Mouse (Mus musculus) spleen, adult 2 months (tissue): ENCODE results near the gene Rassf4. TPM values are rescaled to one million over a fixed set of nuclear protein-coding genes. Genes with fewer than 3 reads are reported as not detected.

Source experiments
- DNase-seq, 2 experiments: peaks; one replicate each; pipeline versions ENCODE4 v3.0.0 to v3.0.0-alpha.2; 2012 to 2021; ENCODE audit warnings: low spot score in 2 of 2, low read depth in 1 of 2
- H3K27ac ChIP-seq: fragments of 200-500 bp; 2 replicates; pipeline ENCODE4 v1.5.1; 2012; ENCODE audit warnings: low read length, inconsistent platforms; ENCODE audit not compliant: insufficient read depth
- H3K27me3 ChIP-seq: fragments of 200-500 bp; 2 replicates; pipeline ENCODE4 v1.6.1; 2012; ENCODE audit warnings: mild to moderate bottlenecking, moderate library complexity, low read length, inconsistent platforms; ENCODE audit not compliant: control insufficient read depth, insufficient read depth
- H3K36me3 ChIP-seq: fragments of 200-500 bp; 2 replicates; pipeline ENCODE4 v1.6.1; 2012; ENCODE audit warnings: mild to moderate bottlenecking, low read length, inconsistent platforms; ENCODE audit not compliant: control insufficient read depth, insufficient read depth
- H3K4me1 ChIP-seq: fragments of 200-500 bp; 2 replicates; pipeline ENCODE4 v1.6.1; 2011; ENCODE audit warnings: inconsistent platforms; ENCODE audit not compliant: control insufficient read depth, insufficient read depth, insufficient read length
- H3K4me3 ChIP-seq: fragments of 200-500 bp; 2 replicates; pipeline ENCODE4 v1.5.1; 2011; ENCODE audit warnings: mild to moderate bottlenecking, inconsistent platforms; ENCODE audit not compliant: insufficient read depth, insufficient read length; ENCODE audit errors: extremely low read depth
- CTCF ChIP-seq: fragments of 200-500 bp; IDR thresholded peaks from 2 replicates; pipeline ENCODE4 v1.5.1; 2011; ENCODE audit warnings: mild to moderate bottlenecking, inconsistent platforms; ENCODE audit not compliant: insufficient read depth, insufficient read length, insufficient replicate concordance; ENCODE audit errors: extremely low read depth
- POLR2A ChIP-seq: fragments of 200-500 bp; IDR thresholded peaks from 2 replicates; pipeline ENCODE4 v1.6.1; 2011; ENCODE audit warnings: low read depth, low read length, inconsistent platforms
- WGBS: fragments of 180-500 bp; shearing (Covaris S2); methylation state at CpG from one replicate; pipeline ENCODE4 v1.1.7; 2018; 5-methylcytosine and 5-hydroxymethylcytosine counted together
- polyA plus RNA-seq: library from polyadenylated mRNA; depleted of rRNA; stranded (reverse); fragments of >200 nt; gene quantifications from 2 replicates; pipeline ENCODE4 v1.2.3, GENCODE M21; 2012

Gene Rassf4
- polyA plus RNA-seq, 1 experiment, result 23.5 TPM

DNA sequence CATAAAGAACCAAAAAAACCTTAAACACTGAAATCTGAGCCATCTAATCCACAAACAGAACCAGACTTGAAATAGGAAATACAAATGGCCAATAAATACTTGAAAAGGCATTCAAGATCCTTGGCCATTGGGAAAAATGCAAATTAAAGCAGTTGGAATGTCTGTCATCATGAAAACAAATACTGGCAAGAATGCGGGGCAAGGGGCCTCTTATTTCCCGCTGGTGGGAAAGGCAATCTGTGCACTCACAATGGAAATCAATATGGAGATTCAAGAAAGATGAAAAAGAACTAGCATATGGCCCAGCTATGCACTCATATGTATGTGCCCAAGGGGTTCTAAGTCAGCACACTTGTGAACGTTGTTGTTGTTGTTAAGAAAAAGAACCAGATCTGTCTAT, 6.9 kb downstream of the Rassf4 start:
- TF ChIP-seq POLR2A, result no peak
- no peak for TF ChIP-seq CTCF
- WGBS, result 89% methylated on average over 3 of the region's 3 CpGs
- DNase-seq, result no peak

DNA sequence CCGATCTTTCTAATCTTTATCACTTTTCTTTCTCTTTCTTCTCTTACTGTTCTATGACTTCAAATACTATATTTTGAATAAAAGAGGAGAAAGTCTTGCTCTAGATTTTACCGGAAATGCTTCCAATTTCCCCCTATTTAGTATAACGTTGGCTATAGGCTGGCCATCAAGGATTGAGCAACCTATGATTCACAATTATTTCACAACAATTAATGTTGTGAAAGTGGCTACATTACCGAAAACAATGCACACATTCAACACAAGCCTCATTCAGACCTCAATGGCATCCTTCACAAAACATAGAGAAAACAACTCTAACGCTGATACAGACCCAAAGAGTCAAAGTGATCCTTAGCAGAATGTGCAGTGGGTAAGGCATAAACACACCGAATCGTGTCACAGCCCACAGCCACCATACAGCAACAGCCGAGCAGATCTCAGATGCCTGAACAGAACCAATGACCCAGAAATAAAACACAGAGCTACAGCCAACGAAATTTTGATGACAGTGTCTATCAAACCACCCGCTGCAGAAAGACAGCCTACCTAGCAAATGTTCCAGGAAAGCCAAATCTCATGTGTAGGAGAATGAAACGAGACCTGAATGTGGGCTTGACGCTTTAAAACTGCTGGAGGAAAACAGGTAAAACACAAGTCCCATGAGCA, 7.5 kb downstream of the Rassf4 start:
- TF ChIP-seq POLR2A (no peak), CTCF (no peak)
- DNase-seq, result no peak
- Histone ChIP-seq H3K27me3 (no peaks in the 10 kb centered on the region), H3K36me3 (0 out of 2 replicates have a peak, but pooled peaks cover 1% of the 10 kb centered on the region), H3K27ac (no peak overlapping the region), H3K4me1 (peaks cover 14% of the 10 kb centered on the region), H3K4me3 (no peak overlapping the region)
- WGBS, result 88% methylated on average over 12 of the region's 12 CpGs

More for the DNA sequence above, 6.9 kb downstream of the Rassf4 start:
- H3K36me3 ChIP-seq, result no peaks in the 10 kb centered on the region
- no peak overlapping the region for H3K27ac ChIP-seq
- H3K4me3 ChIP-seq, result no peak overlapping the region
- no peaks in the 10 kb centered on the region for H3K27me3 ChIP-seq
- H3K4me1 ChIP-seq, result peaks cover 18% of the 10 kb centered on the region

DNA sequence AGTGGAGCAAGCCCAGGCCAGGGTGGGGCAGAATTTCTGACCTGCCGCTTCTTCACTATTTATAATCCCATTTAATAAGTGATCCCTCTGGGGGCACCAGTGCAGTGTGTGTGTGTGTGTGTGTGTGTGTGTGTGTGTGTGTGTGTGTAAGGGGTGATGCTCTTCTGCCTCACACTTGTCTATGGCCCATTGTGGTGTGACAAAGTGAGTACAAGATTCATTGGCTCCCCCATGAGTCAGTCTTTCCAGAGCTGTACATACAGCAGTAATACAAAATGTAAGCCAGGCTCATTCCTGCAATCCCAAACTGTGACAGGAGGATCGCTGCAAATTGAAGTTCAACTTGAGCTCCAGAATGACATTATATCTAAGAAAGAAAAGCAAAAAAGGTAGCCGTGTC, 8.9 kb downstream of the Rassf4 start:
- 95% methylated on average over 3 of the region's 3 CpGs for WGBS
- H3K27me3 ChIP-seq, result no peaks in the 10 kb centered on the region
- H3K36me3 ChIP-seq, result 0 out of 2 replicates have a peak, but pooled peaks cover 1% of the 10 kb centered on the region
- no peak overlapping the region for H3K27ac ChIP-seq
- no peak for TF ChIP-seq CTCF
- no peak for TF ChIP-seq POLR2A
- H3K4me1 ChIP-seq, result peaks cover 5% of the 10 kb centered on the region; the same call in 1 of the 2 replicates
- DNase-seq, result no peak
- H3K4me3 ChIP-seq, result no peak overlapping the region

DNA sequence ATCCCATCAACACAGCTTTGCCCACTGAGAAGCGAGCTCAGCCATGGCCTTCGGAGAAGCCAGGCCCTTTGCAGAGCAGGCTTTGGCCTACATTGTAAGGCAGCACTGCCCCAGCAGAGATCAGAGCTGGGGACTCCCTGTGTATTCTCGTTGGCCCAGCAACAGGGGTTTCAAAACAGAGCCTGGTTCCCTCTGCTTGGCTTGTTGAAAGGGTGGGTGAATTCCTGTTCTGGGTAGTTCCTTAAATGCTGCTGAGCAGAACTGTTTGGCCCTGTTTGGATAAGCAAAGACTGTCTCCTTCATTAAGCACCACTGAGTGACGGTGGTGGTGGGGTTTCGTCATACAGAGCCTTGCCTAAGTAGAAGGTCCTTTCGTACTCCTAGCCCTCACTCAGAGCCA, 9.7 kb downstream of the Rassf4 start:
- TF ChIP-seq CTCF (no peak), POLR2A (no peak)
- Histone ChIP-seq H3K4me3 (no peak overlapping the region), H3K4me1 (peaks cover 5% of the 10 kb centered on the region; the same call in 1 of the 2 replicates), H3K27ac (peak overlapping the region; percentile 46; the same call in 1 of the 2 replicates), H3K27me3 (no peaks in the 10 kb centered on the region), H3K36me3 (0 out of 2 replicates have a peak, but pooled peaks cover 5% of the 10 kb centered on the region)
- DNase-seq, result no peak
- WGBS, result 67% methylated on average over 6 of the region's 6 CpGs

DNA sequence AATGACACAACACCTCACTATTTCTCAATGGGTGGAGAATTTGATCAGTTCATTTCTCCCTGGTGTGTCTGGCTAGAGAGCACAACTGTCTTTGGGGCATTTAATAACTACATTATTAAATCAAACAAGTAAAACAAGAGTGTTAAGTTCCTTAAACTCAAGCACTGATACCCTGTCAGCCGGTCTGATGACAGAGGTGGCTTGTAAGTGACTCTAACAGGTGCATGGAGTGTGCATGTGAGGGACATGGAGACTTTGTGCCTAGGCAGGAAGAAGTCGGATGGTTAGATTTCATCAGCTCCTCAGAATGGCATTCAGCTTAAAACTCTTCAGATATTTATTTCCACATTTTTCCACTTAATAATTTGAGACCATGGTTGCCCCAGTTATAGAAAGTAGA, 10.4 kb downstream of the Rassf4 start:
- TF ChIP-seq CTCF (no peak), POLR2A (no peak)
- 0 out of 2 replicates have a peak, but pooled peaks cover 5% of the 10 kb centered on the region for H3K36me3 ChIP-seq
- no peak overlapping the region for H3K4me3 ChIP-seq
- no peak for DNase-seq
- 0 out of 2 replicates have a peak, but pooled peaks cover 5% of the 10 kb centered on the region for H3K4me1 ChIP-seq
- H3K27me3 ChIP-seq, result no peaks in the 10 kb centered on the region
- H3K27ac ChIP-seq, result no peak overlapping the region
- WGBS, result 84% methylated on average over 2 of the region's 2 CpGs

DNA sequence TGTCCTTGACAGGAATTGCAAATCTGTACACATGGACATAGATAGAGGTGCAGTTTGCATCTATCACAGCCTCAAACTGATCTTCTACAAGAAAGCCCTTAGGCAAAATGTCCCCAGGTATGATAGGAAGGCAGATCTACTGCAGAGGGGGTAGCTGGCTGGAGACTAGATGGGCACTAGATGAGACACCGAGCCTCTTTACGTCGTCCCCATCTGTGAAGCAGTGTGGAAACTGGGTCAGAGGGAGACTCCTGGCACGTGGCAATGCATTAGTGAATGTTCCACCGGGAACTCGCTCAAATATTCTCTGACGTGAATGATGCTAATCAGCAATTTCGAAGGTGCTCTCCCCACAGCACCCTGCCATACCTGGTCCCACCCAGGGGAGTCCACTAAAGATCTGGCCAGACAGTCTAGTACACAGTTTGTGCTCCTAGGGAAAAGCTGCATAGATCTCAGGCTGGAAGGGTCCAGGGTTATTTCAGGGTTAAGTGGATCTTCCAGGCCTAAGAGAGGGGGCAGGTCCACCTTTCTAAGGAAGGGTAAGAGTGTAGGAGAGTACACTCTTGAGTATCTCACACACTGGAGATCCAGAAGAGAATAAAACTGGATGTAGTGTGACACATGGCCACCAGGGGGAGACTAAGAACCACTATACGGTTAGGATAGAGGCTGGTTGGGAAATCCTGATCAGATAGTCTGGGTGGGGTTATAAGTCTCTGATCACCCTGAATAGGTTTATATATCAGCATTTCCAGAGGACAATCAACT, 19.9 kb downstream of the Rassf4 start:
- TF ChIP-seq POLR2A (no peak), CTCF (peak; percentile 47; the same call in 1 of the 2 replicates)
- DNase-seq, result peak; percentile 31 to 56
- no peak overlapping the region for H3K4me3 ChIP-seq
- no peaks in the 10 kb centered on the region; the same call in 1 of the 2 replicates for H3K4me1 ChIP-seq
- WGBS, result 70% methylated on average over 9 of the region's 9 CpGs
- no peak overlapping the region for H3K27ac ChIP-seq
- no peaks in the 10 kb centered on the region for H3K36me3 ChIP-seq
- H3K27me3 ChIP-seq, result 0 out of 2 replicates have a peak, but pooled peaks cover 2% of the 10 kb centered on the region

DNA sequence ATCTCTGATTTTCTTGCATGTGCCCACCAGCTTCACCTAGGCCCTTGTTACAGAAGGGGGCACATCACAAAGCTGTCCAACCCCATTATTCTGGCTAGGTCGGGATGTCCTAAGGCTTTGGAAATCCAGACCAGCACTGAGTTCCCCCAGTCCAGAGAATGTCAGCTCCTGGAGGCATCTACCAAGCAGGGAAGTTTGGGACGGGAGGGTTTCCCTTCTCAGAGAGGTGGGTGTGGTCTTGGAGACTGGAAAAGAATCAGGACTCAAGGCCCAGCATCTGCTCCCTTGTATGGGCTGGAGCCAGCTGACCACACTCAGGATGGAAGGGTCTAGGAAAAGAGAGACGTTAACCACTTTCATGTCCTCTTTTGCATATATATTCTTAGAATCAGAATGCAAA, 20.6 kb downstream of the Rassf4 start:
- WGBS, result 64% methylated on average over 3 of the region's 3 CpGs
- Histone ChIP-seq H3K4me3 (no peak overlapping the region), H3K27me3 (0 out of 2 replicates have a peak, but pooled peaks cover 2% of the 10 kb centered on the region), H3K4me1 (no peaks in the 10 kb centered on the region; the same call in 1 of the 2 replicates), H3K27ac (no peak overlapping the region), H3K36me3 (no peaks in the 10 kb centered on the region)
- TF ChIP-seq POLR2A (no peak), CTCF (no peak)
- no peak for DNase-seq
